Mouse (Mus musculus): ENCODE results near the gene Stt3a. TPM values are rescaled to one million over a fixed set of nuclear protein-coding genes. Genes with fewer than 3 reads are reported as not detected.

Gene Stt3a
- total RNA-seq, 2 experiments from 2014 or later = 57.8 to 64.9 TPM

- DNase-seq = peak; percentile 91 to 93
- intact Hi-C loops (cut with DNase I) = loop anchor here (2.0 kb wide), 1 partner anchor 40 kb away; the partner anchor contains the start of gene Stt3a
Observed at GRCm38 (mm10) chr9:36726131-36727033, 41.1 kb downstream of the Stt3a start.

GRCm38 (mm10) chr9:36716624-36717023 is 50.9 kb downstream of the Stt3a start:
- intact Hi-C loops (cut with DNase I) = no loop called here
- no peak for DNase-seq

GRCm38 (mm10) chr9:36707304-36707703 is 60.2 kb downstream of the Stt3a start:
- intact Hi-C loops (cut with DNase I) = no loop called here
- no peak for DNase-seq

- no peak for DNase-seq
- intact Hi-C loops (cut with DNase I) = no loop called here
Observed at GRCm38 (mm10) chr9:36705923-36706322, 61.6 kb downstream of the Stt3a start.

DNA sequence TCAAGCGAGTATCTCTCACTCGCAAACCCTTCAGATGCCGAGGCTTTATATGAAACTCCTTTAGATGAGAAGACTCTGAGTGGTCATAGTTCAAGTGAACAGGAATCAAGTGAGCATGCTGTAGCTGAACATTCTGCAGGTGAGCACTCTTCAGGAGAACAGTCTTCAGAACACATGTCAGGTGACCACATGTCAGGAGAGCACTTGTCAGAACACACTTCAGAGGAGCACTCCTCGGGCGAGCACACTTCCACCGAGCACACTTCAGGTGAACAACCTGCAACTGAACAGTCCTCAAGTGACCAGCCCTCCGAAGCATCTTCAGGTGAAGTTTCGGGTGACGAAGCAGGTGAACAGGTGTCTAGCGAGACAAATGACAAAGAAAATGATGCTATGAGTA is 73.2 kb downstream of the Stt3a start:
- intact Hi-C loops (cut with DNase I) = no loop called here
- DNase-seq = no peak

GRCm38 (mm10) chr9:36692920-36693319 is 74.6 kb downstream of the Stt3a start, which contains the start of gene Acrv1:
TSS of gene Acrv1 (plus strand) at chr9:36693220.
- intact Hi-C loops (cut with DNase I) = no loop called here
- no peak for DNase-seq

- no peak for DNase-seq
- intact Hi-C loops (cut with DNase I) = loop anchor here (5.0 to 10.0 kb wide), 2 partner anchors 253 to 1095 kb away; partner anchors contain the start of gene Gm7257
Observed at GRCm38 (mm10) chr9:36687329-36687728, 80.2 kb downstream of the Stt3a start.

DNA sequence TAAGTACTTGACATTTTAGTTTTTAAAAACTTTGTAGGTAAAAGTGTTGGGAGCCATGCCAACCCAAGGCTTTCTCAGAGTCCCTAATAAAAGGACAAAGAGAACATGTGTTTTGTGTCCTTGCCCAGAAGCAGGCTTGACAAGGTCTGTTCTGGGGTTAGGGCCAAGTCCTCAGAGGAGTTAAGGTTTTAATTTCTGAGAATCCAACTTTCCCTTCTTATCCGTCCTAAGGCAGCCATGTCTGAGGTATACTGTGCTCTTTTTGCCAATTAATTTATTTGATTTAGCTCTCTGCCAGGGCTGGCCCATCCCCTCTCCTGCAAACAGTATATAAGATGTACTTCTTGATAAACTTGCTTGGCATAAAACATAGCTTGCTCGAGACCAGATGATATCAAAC is 86.1 kb downstream of the Stt3a start:
- DNase-seq = no peak
- intact Hi-C loops (cut with DNase I) = loop anchor here (10.0 kb wide), 1 partner anchor 247 kb away; the partner anchor contains the start of gene Gm7257

Other genes with a start within 250 kb of the Stt3a start
- gene Gm5615, start 225.7 kb downstream of the Stt3a start, total RNA-seq (2021) = not detected
- not detected for gene Gm17689, start 185.0 kb downstream of the Stt3a start, total RNA-seq (2021)
- gene A630095E13Rik, start 124.3 kb downstream of the Stt3a start, total RNA-seq (2021) = not detected
- gene Acrv1, start 74.5 kb downstream of the Stt3a start, total RNA-seq (2021) = not detected
- under 1 TPM; 0.11 to 0.25 TPM for gene Chek1, start 40.6 kb downstream of the Stt3a start, total RNA-seq (2021)
- gene Ei24, start 29.7 kb upstream of the Stt3a start, total RNA-seq (2021) = 10 to 100 TPM; 80.8 to 82.1 TPM
- 1 to 10 TPM; 1.0 to 1.7 TPM for gene Fez1, start 54.2 kb upstream of the Stt3a start, total RNA-seq (2021)

All from heart, postnatal 36 days (tissue).